Mouse (Mus musculus): ENCODE measurements around the gene Gsx2. TPM values are rescaled to one million over a fixed set of nuclear protein-coding genes. Genes with fewer than 3 reads are reported as not detected.
A peak's percentile ranks its signal among the peaks of the same experiment; 100 is the strongest.

Gsx2 gene
- 9.4 and 12.2 TPM in 2 replicates for polyA plus RNA-seq (2016; fragmentation: Nextera tagmentation; extraction: Ambion mirVana)

- H3K27ac ChIP-seq: no peak within 1 kb of the TSS
- peak within 1 kb of the TSS; percentile 56 for H3K9ac ChIP-seq
- no peaks in the 10 kb centered on the region for H3K9me3 ChIP-seq
- peaks cover 61% of the 10 kb centered on the region for H3K4me1 ChIP-seq
- no peaks in the 10 kb centered on the region for H3K36me3 ChIP-seq
- H3K4me2 ChIP-seq (replicated peaks): peak within 1 kb of the TSS; percentile 65
- ATAC-seq (ENCODE audit: low FRiP score, low read depth): peak; percentile 54
- peak within 1 kb of the TSS; percentile 39 for H3K4me3 ChIP-seq
- under 1% methylated on average over 40 of the region's 41 CpGs for WGBS
- peaks cover 91% of the 10 kb centered on the region for H3K27me3 ChIP-seq (replicated peaks)
Measured at GRCm38 (mm10) chr5:75075383-75075941, at the start of gene Gsx2. Gsx2 (plus strand) TSS chr5:75075601.

GRCm38 (mm10) chr5:75035475-75035874 is 39.9 kb upstream of the Gsx2 start:
- no peak overlapping the region for H3K27ac ChIP-seq
- H3K9ac ChIP-seq: no peak overlapping the region
- no peaks in the 10 kb centered on the region for H3K27me3 ChIP-seq (replicated peaks)
- H3K4me1 ChIP-seq: no peaks in the 10 kb centered on the region
- H3K4me3 ChIP-seq: no peak overlapping the region
- WGBS: 93% methylated on average over 3 of the region's 3 CpGs
- no peak overlapping the region for H3K4me2 ChIP-seq (replicated peaks)
- no peak for ATAC-seq (ENCODE audit: low FRiP score, low read depth)
- no peaks in the 10 kb centered on the region for H3K36me3 ChIP-seq
- H3K9me3 ChIP-seq: no peaks in the 10 kb centered on the region

GRCm38 (mm10) chr5:75039307-75039706 is 36.1 kb upstream of the Gsx2 start:
- Histone ChIP-seq H3K36me3 (peaks cover 4% of the 10 kb centered on the region; the same call in 1 of the 2 replicates), H3K4me2 (replicated peaks) (no peak overlapping the region)

GRCm38 (mm10) chr5:75043011-75043445 is 32.4 kb upstream of the Gsx2 start:
- no peak for ATAC-seq (ENCODE audit: low FRiP score, low read depth)
- no peaks in the 10 kb centered on the region for H3K27me3 ChIP-seq (replicated peaks)
- no peak overlapping the region for H3K27ac ChIP-seq
- H3K4me3 ChIP-seq: peak overlapping the region; percentile 95
- WGBS: 60% methylated on average over 9 of the region's 9 CpGs
- peak overlapping the region; percentile 97 for H3K9ac ChIP-seq
- no peaks in the 10 kb centered on the region for H3K9me3 ChIP-seq
- peaks cover 4% of the 10 kb centered on the region; the same call in 1 of the 2 replicates for H3K36me3 ChIP-seq
- peak overlapping the region; percentile 88 for H3K4me2 ChIP-seq (replicated peaks)
- H3K4me1 ChIP-seq: peaks cover 12% of the 10 kb centered on the region

More at GRCm38 (mm10) chr5:75039307-75039706, 36.1 kb upstream of the Gsx2 start:
- Histone ChIP-seq H3K9ac (no peak overlapping the region), H3K9me3 (no peaks in the 10 kb centered on the region), H3K4me3 (no peak overlapping the region), H3K4me1 (peaks cover 12% of the 10 kb centered on the region), H3K27ac (no peak overlapping the region), H3K27me3 (replicated peaks) (no peaks in the 10 kb centered on the region)
- 92% methylated on average over 1 of the region's 1 CpGs for WGBS
- no peak for ATAC-seq (ENCODE audit: low FRiP score, low read depth)

GRCm38 (mm10) chr5:75043621-75044301 is 31.6 kb upstream of the Gsx2 start:
- peak; percentile 89 for ATAC-seq (ENCODE audit: low FRiP score, low read depth)
- Histone ChIP-seq H3K4me3 (peak overlapping the region; percentile 95), H3K9me3 (no peaks in the 10 kb centered on the region), H3K27ac (peak overlapping the region; percentile 85), H3K4me2 (replicated peaks) (peak overlapping the region; percentile 88), H3K27me3 (replicated peaks) (no peaks in the 10 kb centered on the region), H3K36me3 (peaks cover 4% of the 10 kb centered on the region; the same call in 1 of the 2 replicates), H3K9ac (peak overlapping the region; percentile 97), H3K4me1 (peaks cover 12% of the 10 kb centered on the region)
- under 1% methylated on average over 36 of the region's 36 CpGs for WGBS

GRCm38 (mm10) chr5:75044310-75044904 is 31.0 kb upstream of the Gsx2 start, which contains the start of gene Chic2:
Chic2 (minus strand) TSS chr5:75044774.
- Histone ChIP-seq H3K4me2 (replicated peaks) (peak within 1 kb of the TSS; percentile 88), H3K27ac (peak within 1 kb of the TSS; percentile 85), H3K4me3 (peak within 1 kb of the TSS; percentile 95), H3K9ac (peak within 1 kb of the TSS; percentile 97), H3K36me3 (peaks cover 4% of the 10 kb centered on the region; the same call in 1 of the 2 replicates), H3K27me3 (replicated peaks) (no peaks in the 10 kb centered on the region), H3K9me3 (no peaks in the 10 kb centered on the region), H3K4me1 (peaks cover 12% of the 10 kb centered on the region)
- ATAC-seq (ENCODE audit: low FRiP score, low read depth): peak; percentile 90
- 1% methylated on average over 85 of the region's 90 CpGs for WGBS

- H3K4me1 ChIP-seq: peaks cover 12% of the 10 kb centered on the region
- no peak overlapping the region for H3K4me2 ChIP-seq (replicated peaks)
- H3K27ac ChIP-seq: no peak overlapping the region
- WGBS: 90% methylated on average over 7 of the region's 7 CpGs
- no peak overlapping the region for H3K4me3 ChIP-seq
- H3K9me3 ChIP-seq: no peaks in the 10 kb centered on the region
- H3K36me3 ChIP-seq: peaks cover 4% of the 10 kb centered on the region; the same call in 1 of the 2 replicates
- no peaks in the 10 kb centered on the region for H3K27me3 ChIP-seq (replicated peaks)
- no peak for ATAC-seq (ENCODE audit: low FRiP score, low read depth)
- no peak overlapping the region for H3K9ac ChIP-seq
Measured at GRCm38 (mm10) chr5:75045371-75045770, 30.0 kb upstream of the Gsx2 start.

GRCm38 (mm10) chr5:75046681-75047321 is 28.6 kb upstream of the Gsx2 start:
- H3K27ac ChIP-seq: no peak overlapping the region
- H3K4me1 ChIP-seq: peaks cover 12% of the 10 kb centered on the region
- no peaks in the 10 kb centered on the region for H3K27me3 ChIP-seq (replicated peaks)
- 52% methylated on average over 15 of the region's 15 CpGs for WGBS
- H3K36me3 ChIP-seq: no peaks in the 10 kb centered on the region
- no peak overlapping the region for H3K9ac ChIP-seq
- no peak for ATAC-seq (ENCODE audit: low FRiP score, low read depth)
- H3K4me2 ChIP-seq (replicated peaks): no peak overlapping the region
- no peaks in the 10 kb centered on the region for H3K9me3 ChIP-seq
- H3K4me3 ChIP-seq: no peak overlapping the region

GRCm38 (mm10) chr5:75051109-75051508 is 24.3 kb upstream of the Gsx2 start:
- Histone ChIP-seq H3K27me3 (replicated peaks) (no peaks in the 10 kb centered on the region), H3K27ac (no peak overlapping the region), H3K4me2 (replicated peaks) (no peak overlapping the region), H3K4me1 (no peaks in the 10 kb centered on the region), H3K9me3 (no peaks in the 10 kb centered on the region), H3K9ac (no peak overlapping the region), H3K4me3 (no peak overlapping the region), H3K36me3 (no peaks in the 10 kb centered on the region)
- no peak for ATAC-seq (ENCODE audit: low FRiP score, low read depth)
- 84% methylated on average over 4 of the region's 4 CpGs for WGBS

- H3K4me1 ChIP-seq: peaks cover 10% of the 10 kb centered on the region
- H3K27me3 ChIP-seq (replicated peaks): peaks cover 24% of the 10 kb centered on the region
- 34% methylated on average over 4 of the region's 4 CpGs for WGBS
- no peak for ATAC-seq (ENCODE audit: low FRiP score, low read depth)
- H3K4me2 ChIP-seq (replicated peaks): no peak overlapping the region
- no peaks in the 10 kb centered on the region for H3K9me3 ChIP-seq
- H3K9ac ChIP-seq: no peak overlapping the region
- no peaks in the 10 kb centered on the region for H3K36me3 ChIP-seq
- no peak overlapping the region for H3K4me3 ChIP-seq
- H3K27ac ChIP-seq: no peak overlapping the region
Measured at GRCm38 (mm10) chr5:75063177-75063576, 12.2 kb upstream of the Gsx2 start.

- H3K4me2 ChIP-seq (replicated peaks): peak overlapping the region; percentile 84
- no peak overlapping the region for H3K9ac ChIP-seq
- H3K4me3 ChIP-seq: peak overlapping the region; percentile 41
- no peaks in the 10 kb centered on the region for H3K9me3 ChIP-seq
- 2% methylated on average over 10 of the region's 10 CpGs for WGBS
- peaks cover 26% of the 10 kb centered on the region for H3K4me1 ChIP-seq
- H3K36me3 ChIP-seq: no peaks in the 10 kb centered on the region
- H3K27me3 ChIP-seq (replicated peaks): peaks cover 52% of the 10 kb centered on the region
- no peak overlapping the region for H3K27ac ChIP-seq
- no peak for ATAC-seq (ENCODE audit: low FRiP score, low read depth)
Measured at GRCm38 (mm10) chr5:75066715-75067114, 8.7 kb upstream of the Gsx2 start.
